Mouse (Mus musculus): Measurements from ENCODE around the gene Clock.

Clock gene

GRCm38 (mm10) chr5:76283890-76284289 lies 20.7 kb downstream of the Clock start:
- DNase-seq (ENCODE audit: low spot score in 2 of 2): no peak

DNA sequence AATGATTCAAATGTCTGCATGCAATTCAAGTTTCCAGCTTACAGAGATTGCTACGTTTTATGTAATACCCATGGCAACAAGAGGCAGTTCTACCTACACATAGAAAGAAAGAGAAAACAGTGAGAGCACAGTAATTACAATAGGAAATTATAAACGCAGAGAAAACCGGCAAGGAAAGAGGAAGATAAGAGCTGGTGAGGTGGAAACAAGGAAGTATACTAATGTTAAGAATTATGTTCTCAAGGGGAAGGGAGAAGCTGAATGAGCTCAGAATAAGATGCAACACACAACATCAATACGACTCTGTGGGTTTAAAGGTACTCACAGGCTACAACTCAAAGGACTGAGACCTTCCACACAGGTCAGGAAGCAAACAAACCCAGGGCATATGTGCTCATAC lies 29.6 kb downstream of the Clock start:
- no peak for DNase-seq (ENCODE audit: low spot score in 2 of 2)

DNA sequence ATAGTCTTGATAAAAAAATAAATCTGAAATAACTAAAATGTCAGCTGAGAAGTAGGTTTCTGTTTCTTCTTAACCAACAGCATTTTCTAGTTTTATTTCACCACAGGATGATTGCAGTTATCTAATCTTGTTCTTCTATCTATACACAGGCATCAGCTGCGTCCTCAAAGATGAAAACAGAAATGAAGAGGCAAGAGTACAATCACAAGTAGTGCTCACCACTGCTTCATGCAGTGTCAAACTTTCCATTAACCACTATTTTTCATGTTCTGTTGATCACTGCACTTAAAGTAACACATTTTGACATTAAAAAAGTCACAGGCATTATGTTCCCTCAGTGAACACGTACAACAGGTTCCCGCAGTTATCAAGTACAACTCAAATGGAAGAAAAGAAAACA lies 53.6 kb downstream of the Clock start:
- DNase-seq (ENCODE audit: low spot score in 2 of 2): no peak

DNA sequence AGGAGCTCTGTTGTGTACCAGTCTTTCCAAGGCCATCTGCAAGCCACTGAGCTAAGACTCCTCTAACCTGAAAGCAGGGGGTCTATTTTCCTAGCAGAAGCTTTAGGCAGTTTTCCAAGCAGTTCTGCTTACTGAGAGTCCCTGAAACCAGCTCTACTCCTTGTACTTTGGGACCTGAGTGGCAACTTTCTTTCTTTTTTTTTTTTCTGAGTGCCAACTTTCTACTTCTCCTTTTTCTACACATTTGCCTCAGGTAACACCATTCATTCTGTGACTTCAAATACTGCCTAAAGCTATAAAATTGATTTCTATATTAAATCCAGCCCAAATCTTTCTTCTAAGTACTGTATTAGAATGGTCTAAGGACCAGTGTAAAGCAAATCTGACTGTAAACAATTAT lies 58.1 kb downstream of the Clock start:
- DNase-seq (ENCODE audit: low spot score in 2 of 2): no peak

DNA sequence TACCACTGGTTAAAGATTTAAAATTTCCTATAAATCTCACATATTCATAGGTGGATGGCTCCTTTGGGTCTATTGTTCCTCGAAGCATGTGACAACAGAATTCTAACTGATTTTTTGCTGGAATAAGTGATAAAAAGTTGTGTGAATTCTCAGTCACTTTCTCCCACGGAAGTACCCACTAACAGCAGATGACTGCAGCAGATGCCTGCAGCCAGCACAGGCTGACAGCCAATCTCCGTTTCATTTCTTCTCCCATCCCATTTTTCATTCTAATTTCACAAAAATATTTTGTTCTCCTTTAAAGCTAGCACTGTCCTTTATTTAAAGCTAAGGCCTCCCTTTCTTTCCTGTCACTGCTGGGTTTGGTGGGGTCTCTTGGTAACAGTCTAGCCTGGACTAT lies 59.2 kb downstream of the Clock start:
- DNase-seq (ENCODE audit: low spot score in 2 of 2): no peak

DNA sequence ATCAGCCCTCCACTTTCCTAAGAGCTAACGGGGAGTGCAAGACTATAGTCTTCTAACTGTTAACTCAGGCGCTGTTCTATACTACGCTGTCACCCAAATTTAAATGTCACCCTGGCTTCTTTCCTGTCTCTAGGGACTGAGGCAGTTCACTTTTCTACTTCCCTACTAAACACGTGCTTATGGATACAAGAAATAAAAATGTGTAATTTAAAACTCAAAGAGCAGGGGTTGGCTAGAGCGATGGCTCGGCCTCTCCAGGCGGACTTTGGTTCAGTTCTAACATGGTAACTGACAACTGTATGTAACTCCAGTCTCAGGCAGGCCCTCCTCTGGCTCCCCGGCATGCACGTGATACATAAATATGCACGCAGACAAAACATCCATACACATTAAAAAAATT lies 60.2 kb downstream of the Clock start:
- no peak for DNase-seq (ENCODE audit: low spot score in 2 of 2)

DNA sequence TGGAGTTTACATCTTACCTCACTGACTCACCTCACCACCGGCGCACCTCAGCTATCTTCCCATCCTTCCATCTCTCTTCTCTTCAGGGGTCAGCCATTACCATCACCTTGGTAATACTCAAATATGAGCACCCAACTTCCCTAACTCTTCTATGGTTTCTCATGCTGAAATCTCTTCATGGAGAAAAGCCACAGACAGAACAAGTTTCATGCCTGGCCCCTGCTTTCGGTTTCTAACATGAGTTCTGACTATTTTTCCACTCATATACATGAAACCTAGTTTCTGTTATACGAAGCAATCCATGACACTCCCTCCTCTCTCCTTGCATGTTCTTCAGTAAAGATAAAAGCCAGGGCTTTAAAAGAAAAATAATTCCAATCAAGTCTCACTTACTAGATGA lies 60.7 kb downstream of the Clock start:
- no peak for DNase-seq (ENCODE audit: low spot score in 2 of 2)

GRCm38 (mm10) chr5:76243274-76243673 lies 61.3 kb downstream of the Clock start:
- DNase-seq (ENCODE audit: low spot score in 2 of 2): no peak

GRCm38 (mm10) chr5:76231171-76231855 lies 73.3 kb downstream of the Clock start:
- no peak for DNase-seq (ENCODE audit: low spot score in 2 of 2)

DNA sequence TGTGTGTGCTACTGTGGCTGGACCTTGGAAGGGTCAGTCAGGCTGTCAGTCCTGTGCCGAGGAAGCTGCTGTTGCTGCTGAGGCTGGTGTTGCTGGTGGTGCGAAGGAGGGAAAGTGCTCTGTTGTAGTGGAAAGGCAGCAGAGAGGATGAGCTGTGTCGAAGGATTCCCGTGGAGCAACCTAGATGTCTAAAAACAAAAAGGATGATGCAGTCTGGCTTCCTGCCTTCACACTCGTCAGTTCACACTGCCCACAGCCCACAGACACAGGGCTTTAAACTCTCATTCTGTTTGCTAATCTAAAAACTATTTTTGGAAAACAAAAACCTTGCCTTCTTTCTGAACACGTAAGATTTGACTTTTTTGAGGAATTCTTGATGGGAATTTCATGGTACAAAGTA lies 87.9 kb downstream of the Clock start:
- DNase-seq (ENCODE audit: low spot score in 2 of 2): no peak

GRCm38 (mm10) chr5:76208066-76208465 lies 96.5 kb downstream of the Clock start:
- no peak for DNase-seq (ENCODE audit: low spot score in 2 of 2)

GRCm38 (mm10) chr5:76205886-76206285 lies 98.7 kb downstream of the Clock start:
- no peak for DNase-seq (ENCODE audit: low spot score in 2 of 2)

DNA sequence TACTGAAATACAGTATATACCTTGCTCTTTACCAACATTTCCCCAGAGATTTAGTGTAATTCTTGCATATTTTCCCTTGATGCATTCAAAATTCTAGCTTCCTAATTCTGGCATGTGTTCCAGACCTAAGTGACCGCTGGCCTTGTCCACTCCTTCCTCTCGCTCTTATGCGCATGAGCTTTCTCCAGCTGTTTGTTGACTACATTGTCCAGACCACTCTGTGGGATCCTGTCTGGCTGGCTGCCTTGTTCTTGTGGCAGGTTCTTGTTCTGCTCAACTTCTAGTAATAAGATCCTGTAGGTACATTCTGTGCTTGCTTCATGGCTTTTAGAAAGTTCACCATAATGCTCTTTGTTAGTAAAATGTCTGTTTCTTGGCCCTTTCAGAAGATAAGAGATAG lies 101.4 kb downstream of the Clock start:
- no peak for DNase-seq (ENCODE audit: low spot score in 2 of 2)

DNA sequence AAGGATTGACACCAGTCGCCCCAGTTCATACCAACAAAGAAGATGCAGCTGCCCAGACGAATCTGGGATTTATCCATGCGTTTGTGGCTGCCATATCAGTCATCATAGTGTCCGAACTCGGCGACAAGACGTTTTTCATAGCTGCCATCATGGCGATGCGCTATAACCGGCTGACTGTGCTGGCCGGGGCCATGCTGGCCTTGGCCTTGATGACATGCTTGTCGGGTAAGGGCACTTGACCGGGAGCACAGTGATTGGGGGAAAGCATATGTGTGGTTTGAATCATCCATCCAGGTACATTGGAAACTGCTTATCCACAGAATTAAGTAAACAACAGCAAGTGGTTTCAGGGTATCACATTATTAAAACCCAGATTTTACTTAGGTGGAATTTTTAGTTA lies 105.2 kb downstream of the Clock start:
- DNase-seq (ENCODE audit: low spot score in 2 of 2): no peak

DNA sequence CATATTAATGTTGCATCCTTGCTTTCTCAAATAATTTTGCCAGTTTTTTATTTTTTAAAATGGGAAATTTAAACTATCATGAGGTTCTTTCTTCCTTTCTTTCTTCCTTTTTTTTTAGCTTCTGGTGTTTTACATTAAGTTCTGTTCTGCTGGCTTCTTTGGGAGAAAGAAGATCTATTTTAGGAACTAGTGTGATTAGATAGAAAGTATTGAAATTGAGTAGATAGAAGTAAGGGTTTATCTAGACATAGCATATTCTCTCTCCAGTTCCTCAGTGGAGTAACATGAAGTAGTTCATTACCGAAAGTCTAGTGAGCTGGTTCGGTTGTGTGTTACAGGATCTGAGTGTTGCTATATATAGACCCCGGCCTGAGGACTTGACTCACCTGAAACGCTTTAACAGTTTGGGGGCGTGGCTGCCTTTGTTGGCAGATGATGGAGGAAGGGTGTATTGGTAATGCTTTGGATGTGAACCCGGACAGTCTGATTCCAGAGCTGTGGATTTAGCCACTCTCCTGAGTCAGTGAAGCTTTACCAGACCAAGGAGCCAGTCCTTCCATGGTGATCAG lies 110.1 kb downstream of the Clock start:
- no peak for DNase-seq (ENCODE audit: low spot score in 2 of 2)

DNA sequence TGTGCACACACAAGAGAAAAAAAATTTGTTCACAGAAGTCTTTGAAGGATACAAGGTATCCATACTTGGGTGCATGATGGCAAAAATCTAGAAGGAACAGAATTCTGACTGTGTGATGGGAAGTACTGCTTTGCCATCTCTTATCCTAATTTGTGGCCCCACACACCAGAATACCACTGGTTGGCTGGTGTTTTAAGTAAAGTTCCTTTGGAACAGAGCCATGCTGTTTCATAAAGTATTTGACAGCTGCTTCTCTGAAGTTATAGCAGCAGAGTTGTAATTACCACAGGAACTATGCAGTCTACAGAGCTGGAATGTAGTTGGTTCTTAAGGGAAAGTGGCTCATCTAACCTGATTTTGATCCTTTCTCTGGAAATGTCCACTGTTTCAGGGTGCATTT lies 111.5 kb downstream of the Clock start:
- no peak for DNase-seq (ENCODE audit: low spot score in 2 of 2)

- DNase-seq (ENCODE audit: low spot score in 2 of 2): no peak
Measured at GRCm38 (mm10) chr5:76190609-76191008, 114.0 kb downstream of the Clock start.

- DNase-seq (ENCODE audit: low spot score in 2 of 2): no peak
Measured at GRCm38 (mm10) chr5:76187885-76188284, 116.7 kb downstream of the Clock start.

- DNase-seq (ENCODE audit: low spot score in 2 of 2): peak; percentile 50 to 54
Measured at GRCm38 (mm10) chr5:76184286-76185080, 120.1 kb downstream of the Clock start.

DNA sequence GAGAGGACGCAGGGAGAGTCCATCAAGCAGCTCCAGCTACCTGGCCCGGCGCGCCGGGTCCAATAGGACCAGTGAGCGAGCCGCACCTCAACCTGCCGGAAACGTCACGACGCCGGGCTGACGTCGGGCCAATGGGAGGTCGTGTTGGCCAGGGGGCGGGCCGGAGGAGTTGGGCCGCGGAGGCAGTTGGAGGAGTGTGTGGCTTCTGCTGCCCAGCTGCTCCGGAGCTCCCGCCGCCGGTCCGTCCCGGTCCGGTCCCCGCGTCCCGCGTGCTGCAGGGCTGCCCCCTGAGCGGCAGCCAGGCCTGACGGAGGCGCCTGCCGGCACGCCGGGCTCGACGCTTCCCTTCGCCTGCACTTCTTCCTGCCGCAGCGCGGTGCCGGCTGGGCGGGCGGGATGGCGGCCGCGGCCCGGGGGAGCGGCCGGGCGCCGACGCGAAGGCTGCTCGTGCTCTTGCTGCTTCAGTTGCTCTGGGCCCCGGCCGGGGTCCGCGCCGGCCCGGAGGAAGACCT lies 120.8 kb downstream of the Clock start, which contains the start of gene Tmem165:
TSS of gene Tmem165 (plus strand) at position 131 of the 512 bp plus-strand sequence.
- DNase-seq (ENCODE audit: low spot score in 2 of 2): peak; percentile 92 to 95

- DNase-seq (ENCODE audit: low spot score in 2 of 2): no peak
Measured at GRCm38 (mm10) chr5:76183043-76183749, 121.4 kb downstream of the Clock start.

- no peak for DNase-seq (ENCODE audit: low spot score in 2 of 2)
Measured at GRCm38 (mm10) chr5:76182326-76182725, 122.3 kb downstream of the Clock start.
